Mouse (Mus musculus) neutrophil, adult 5-6 weeks (primary cell): ENCODE results near the gene Slc22a20. TPM values are rescaled to one million over a fixed set of nuclear protein-coding genes. Genes with fewer than 3 reads are reported as not detected.

Experiments used
- ATAC-seq: fragments of 151-379, 151-347 bp; 2 replicates; pipeline ENCODE4 v1.8.0; 2017; ENCODE audit warnings: mild to moderate bottlenecking, moderate TSS enrichment; ENCODE audit not compliant: insufficient number of reproducible peaks, poor library complexity, low FRiP score, severe bottlenecking; ENCODE audit errors: extremely low read depth
- total RNA-seq: library from RNA; stranded (forward); fragments of 200-1000 nt; gene quantifications from 2 replicates; pipeline ENCODE4 v1.2.3, GENCODE M21; 2017

Slc22a20 gene
- total RNA-seq, 1 experiment from 2014 or later = 0.47 TPM

GRCm38 (mm10) chr19:5991467-5991866 is 5.5 kb upstream of the Slc22a20 start:
- no peak for ATAC-seq

GRCm38 (mm10) chr19:5990921-5991320 is 5.0 kb upstream of the Slc22a20 start:
- ATAC-seq = no peak

- ATAC-seq = no peak
Measured at GRCm38 (mm10) chr19:5990033-5990432, 4.1 kb upstream of the Slc22a20 start.

GRCm38 (mm10) chr19:5989585-5989984 is 3.6 kb upstream of the Slc22a20 start:
- no peak for ATAC-seq

- ATAC-seq = peak; percentile 64
Measured at GRCm38 (mm10) chr19:5988815-5989452, 3.0 kb upstream of the Slc22a20 start.

GRCm38 (mm10) chr19:5988027-5988814 is 2.3 kb upstream of the Slc22a20 start:
- no peak for ATAC-seq

- no peak for ATAC-seq
Measured at GRCm38 (mm10) chr19:5980477-5980876, 5.5 kb downstream of the Slc22a20 start.

- no peak for ATAC-seq
Measured at GRCm38 (mm10) chr19:5977717-5978116, 8.2 kb downstream of the Slc22a20 start.

GRCm38 (mm10) chr19:5975676-5976075 is 10.3 kb downstream of the Slc22a20 start:
- ATAC-seq = no peak

- ATAC-seq = no peak
Measured at GRCm38 (mm10) chr19:5975112-5975511, 10.8 kb downstream of the Slc22a20 start.

- ATAC-seq = no peak
Measured at GRCm38 (mm10) chr19:5967664-5968063, 18.3 kb downstream of the Slc22a20 start.

GRCm38 (mm10) chr19:5966786-5967185 is 19.2 kb downstream of the Slc22a20 start:
- no peak for ATAC-seq

GRCm38 (mm10) chr19:5965910-5966309 is 20.0 kb downstream of the Slc22a20 start:
- no peak for ATAC-seq

- ATAC-seq = peak; percentile 84
Measured at GRCm38 (mm10) chr19:5965280-5965679, 20.7 kb downstream of the Slc22a20 start.

GRCm38 (mm10) chr19:5964804-5965203 is 21.1 kb downstream of the Slc22a20 start:
- ATAC-seq = no peak

- peak; percentile 62 for ATAC-seq
Measured at GRCm38 (mm10) chr19:5963883-5964562, 21.9 kb downstream of the Slc22a20 start, which contains the start of gene Pola2. Gene Pola2 (minus strand): TSS chr19:5964202.

GRCm38 (mm10) chr19:5962651-5963050 is 23.3 kb downstream of the Slc22a20 start:
- ATAC-seq = no peak

- no peak for ATAC-seq
Measured at GRCm38 (mm10) chr19:5957371-5957770, 28.6 kb downstream of the Slc22a20 start.

GRCm38 (mm10) chr19:5956685-5957084 is 29.3 kb downstream of the Slc22a20 start:
- ATAC-seq = peak; percentile 75
